Mouse (Mus musculus) brown adipose tissue, adult 24 weeks (tissue): ENCODE results near the gene Stx2. TPM values are rescaled to one million over a fixed set of nuclear protein-coding genes. Genes with fewer than 3 reads are reported as not detected.

ENCODE experiments used
- H3K27ac ChIP-seq: fragments of 200-500 bp; replicated peaks from 2 replicates; pipeline ENCODE4 v1.5.1; 2012; ENCODE audit warnings: low read depth, mild to moderate bottlenecking, low read length
- H3K4me1 ChIP-seq: fragments of 200-500 bp; 2 replicates; pipeline ENCODE4 v1.6.1; 2012; ENCODE audit warnings: low read length, mixed read lengths; ENCODE audit not compliant: control insufficient read depth, insufficient read depth, insufficient read length
- H3K4me3 ChIP-seq: fragments of 200-500 bp; 2 replicates; pipeline ENCODE4 v1.5.1; 2012; ENCODE audit warnings: low read depth, mild to moderate bottlenecking, low read length, moderate library complexity; ENCODE audit not compliant: insufficient read depth
- polyA plus RNA-seq: library from polyadenylated mRNA; stranded (reverse); fragments of >200 nt; gene quantifications from 2 replicates; pipeline ENCODE4 v1.2.4, GENCODE M21; 2012; ENCODE audit not compliant: missing spikeins, insufficient read depth, insufficient read length

Gene Stx2
- polyA plus RNA-seq, 1 experiment, result 5.5 TPM

- Histone ChIP-seq H3K27ac (no peak overlapping the region), H3K4me1 (no peaks in the 10 kb centered on the region), H3K4me3 (no peak overlapping the region)
Measured at GRCm38 (mm10) chr5:128951472-128951871, 56.9 kb downstream of the Stx2 start.

- Histone ChIP-seq H3K4me1 (no peaks in the 10 kb centered on the region), H3K4me3 (no peak overlapping the region), H3K27ac (no peak overlapping the region)
Measured at GRCm38 (mm10) chr5:128947093-128947492, 61.3 kb downstream of the Stx2 start.

- no peak overlapping the region for H3K4me3 ChIP-seq
- H3K4me1 ChIP-seq, result no peaks in the 10 kb centered on the region
- H3K27ac ChIP-seq, result no peak overlapping the region
Measured at GRCm38 (mm10) chr5:128940436-128940835, 67.9 kb downstream of the Stx2 start.

GRCm38 (mm10) chr5:128935359-128935899, 72.9 kb downstream of the Stx2 start:
- H3K4me1 ChIP-seq, result no peaks in the 10 kb centered on the region
- no peak overlapping the region for H3K27ac ChIP-seq
- H3K4me3 ChIP-seq, result no peak overlapping the region

Other genes with a start within 250 kb of the Stx2 start
- not detected in 2 replicates for gene Rimbp2, start 55.1 kb downstream of the Stx2 start, polyA plus RNA-seq
- 71.5 and 92.5 TPM in 2 replicates for gene Ran, start 11.5 kb upstream of the Stx2 start, polyA plus RNA-seq
- 2.0 and 6.1 TPM in 2 replicates for gene Adgrd1, start 88.2 kb upstream of the Stx2 start, polyA plus RNA-seq